Mouse (Mus musculus): ENCODE measurements around the gene Sstr5.

DNA sequence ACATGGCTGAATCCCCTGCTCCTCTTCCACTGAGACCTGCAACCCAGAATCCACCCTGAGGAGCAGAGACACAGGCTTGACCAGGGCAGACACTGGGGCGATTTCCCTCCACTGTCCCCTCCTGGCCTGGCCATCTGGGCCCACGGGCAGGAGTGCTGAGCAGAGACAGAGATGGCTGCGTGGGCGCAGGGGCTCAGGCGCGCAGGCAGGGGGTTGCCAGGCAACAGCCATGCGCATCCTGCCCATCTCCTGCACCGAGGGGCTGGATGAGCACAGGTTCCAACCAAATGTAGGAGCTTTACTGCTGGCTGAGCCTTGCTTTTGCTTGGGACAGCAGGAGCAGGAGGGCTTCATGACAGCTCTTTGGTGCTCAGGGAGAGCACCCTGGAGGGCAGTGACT lies 40.5 kb downstream of the Sstr5 start:
- TF ChIP-seq POLR2A (IDR thresholded peaks at IDR 0.05; ENCODE audit: borderline replicate concordance, low read depth, low read length), result no peak
- no peak for TF ChIP-seq CTCF (IDR thresholded peaks at IDR 0.05; ENCODE audit: low read depth, low read length)
